Mouse (Mus musculus) naive thymus-derived CD4-positive, alpha-beta T cell, adult 2 months (primary cell): ENCODE measurements around the gene Stxbp5l.
"Not testable (repeated sequence)": the region's sequence is repeated elsewhere in the genome, so short reads cannot be mapped to it uniquely, and the experiment has no call there.

Experiments
- DNase-seq: peaks from one replicate; pipeline ENCODE4 v3.0.0-alpha.2; 2011; ENCODE audit warnings: low read depth

Stxbp5l gene

DNA sequence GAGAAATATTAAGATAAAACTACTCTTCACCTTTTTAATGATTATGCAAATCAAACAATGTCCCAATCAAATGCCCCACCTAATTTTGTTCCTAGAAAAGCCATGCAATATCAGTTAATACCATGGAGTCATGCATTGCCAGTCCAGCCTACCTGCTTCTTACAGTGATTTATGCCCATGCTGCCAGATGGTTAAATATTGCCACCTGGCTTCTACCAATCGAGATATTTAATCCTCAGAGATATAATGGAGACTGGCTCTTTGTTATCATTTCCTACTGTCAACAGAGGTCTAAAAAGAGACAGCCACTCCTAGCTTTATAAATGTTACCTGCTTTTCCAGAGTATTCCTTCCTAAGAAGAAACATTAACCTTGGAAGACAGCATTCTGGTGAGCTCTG lies 104.6 kb downstream of the Stxbp5l start:
- no peak for DNase-seq

DNA sequence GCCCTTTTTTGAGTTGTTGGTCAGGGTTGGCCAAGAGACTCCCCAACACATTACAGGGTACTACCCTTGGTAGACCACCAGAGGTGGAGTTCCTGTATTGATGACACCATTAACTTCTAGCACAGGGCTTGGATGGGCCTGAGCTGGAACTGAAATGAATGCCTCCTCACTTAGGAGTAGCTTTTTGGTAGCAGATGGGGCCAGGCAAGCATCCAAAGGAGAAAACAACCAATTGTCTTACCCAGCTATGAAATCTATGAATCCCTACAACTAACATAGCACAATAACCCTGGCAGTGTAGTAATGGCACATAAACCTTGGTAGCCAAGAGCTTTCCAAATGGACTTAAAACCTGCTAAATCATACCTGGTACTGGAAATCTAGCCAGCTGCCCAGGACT lies 111.1 kb downstream of the Stxbp5l start:
- no peak for DNase-seq

DNA sequence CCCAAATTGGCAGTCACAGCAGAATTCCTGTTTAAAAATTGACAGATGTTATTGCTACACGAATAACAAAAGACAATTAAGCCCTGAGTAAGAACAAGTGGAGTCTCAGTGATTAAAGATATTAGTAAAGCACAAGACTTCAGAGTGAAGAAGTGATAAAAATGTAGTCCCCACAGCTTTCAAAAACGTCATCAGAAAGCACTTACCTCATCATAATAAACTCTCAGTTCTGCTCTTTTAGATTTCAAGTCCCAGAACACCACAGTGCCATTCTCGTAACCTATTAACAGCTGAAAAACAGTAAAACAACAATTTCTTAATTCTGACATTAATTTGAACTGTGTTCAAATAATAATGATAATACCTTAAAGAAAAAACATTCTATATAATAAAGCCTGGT lies 123.1 kb downstream of the Stxbp5l start:
- DNase-seq = no peak

DNA sequence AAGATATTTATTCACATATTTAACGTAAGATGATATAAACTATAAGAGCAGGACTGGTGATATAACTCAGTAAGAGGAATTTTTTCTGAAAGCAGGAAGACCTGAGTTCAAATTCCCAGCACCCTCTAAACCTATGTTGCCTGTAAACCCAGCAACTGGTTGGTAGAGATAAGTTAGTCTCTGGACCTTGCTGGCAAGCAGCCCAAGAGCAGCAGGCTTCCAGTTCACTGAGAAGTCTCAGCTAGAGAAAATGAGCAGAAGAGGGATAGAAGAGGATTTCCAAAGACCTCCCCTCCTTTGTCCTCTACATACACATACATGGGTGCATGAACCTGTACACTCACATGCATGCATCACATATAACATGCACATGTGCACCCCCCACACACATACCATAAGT lies 165.6 kb downstream of the Stxbp5l start:
- DNase-seq = no peak

DNA sequence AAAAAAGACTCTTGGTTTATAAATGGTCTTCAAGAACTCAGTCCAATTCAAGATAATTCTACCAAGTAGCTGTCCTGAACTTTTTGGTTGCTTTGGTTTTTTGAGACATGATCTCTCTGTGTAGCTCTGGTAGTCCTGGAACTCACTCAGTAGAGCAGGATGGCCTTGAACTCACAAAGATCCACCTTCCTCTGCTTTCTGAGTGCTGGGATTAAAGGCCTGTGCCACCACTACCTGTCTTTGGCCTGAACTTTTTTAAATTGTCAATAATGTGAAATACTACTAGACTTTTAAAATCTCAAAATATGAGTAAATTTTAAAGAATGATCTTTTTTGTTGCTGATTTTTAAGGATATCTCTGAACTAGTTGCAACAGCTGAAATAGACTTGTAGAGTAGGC lies 176.0 kb downstream of the Stxbp5l start:
- no peak for DNase-seq

DNA sequence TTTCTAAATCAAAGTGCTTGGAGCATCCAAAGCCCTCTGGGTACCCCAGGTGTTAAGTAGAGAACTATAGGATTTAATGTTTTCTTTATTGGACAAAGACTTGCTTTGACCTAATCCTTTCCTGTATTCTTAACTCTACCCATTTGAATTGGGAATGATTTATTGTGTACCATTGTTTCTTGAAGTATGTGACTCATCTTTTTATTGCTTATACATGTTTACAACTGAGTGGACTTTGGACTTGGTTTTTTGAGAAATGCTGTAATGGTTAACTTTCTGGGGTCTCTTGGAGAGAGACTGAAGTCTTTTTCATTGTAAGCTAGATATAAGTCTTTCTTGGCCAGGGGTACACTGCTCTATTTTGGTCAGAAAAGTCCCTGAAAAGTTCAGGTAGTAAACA lies 190.6 kb downstream of the Stxbp5l start:
- DNase-seq = no peak

DNA sequence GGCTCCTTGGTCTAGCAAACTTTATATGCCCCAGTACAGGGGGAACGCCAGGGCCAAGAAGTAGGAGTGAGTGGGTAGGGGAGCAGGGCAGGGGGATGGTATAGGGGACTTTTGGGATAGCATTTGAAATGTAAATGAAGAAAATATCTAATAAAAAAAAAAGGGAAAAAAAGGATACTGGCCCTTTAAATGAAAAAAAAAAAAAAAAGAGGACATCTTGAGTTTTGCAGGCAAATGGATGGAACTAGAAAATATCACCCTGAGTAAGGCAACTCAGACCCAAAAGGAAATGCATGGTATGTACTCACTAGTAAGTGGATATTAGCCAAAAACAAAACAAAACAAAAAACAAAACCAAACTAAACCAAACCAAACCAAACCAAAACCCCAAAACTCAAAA lies 259.6 kb downstream of the Stxbp5l start:
- DNase-seq = not testable (repeated sequence)

DNA sequence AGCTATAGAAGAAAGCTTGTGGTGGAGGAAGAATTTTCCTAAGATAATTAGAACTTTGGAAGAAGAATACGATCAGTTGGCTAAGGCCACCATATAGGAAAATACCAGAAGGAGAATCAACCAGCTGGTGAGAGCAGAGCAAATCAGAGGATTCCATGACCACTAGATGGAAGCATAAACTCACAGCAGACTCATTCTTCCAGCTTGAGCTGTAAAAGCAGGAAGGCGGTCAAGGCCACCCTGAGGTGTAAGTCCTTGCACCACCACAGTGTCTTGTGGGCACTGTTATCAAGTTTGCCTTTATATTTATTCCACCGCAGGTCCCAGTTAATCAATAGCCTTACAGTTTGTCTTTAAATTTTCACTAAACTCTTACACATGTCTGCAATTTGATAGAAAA lies 275.5 kb downstream of the Stxbp5l start:
- peak; percentile 23 for DNase-seq

DNA sequence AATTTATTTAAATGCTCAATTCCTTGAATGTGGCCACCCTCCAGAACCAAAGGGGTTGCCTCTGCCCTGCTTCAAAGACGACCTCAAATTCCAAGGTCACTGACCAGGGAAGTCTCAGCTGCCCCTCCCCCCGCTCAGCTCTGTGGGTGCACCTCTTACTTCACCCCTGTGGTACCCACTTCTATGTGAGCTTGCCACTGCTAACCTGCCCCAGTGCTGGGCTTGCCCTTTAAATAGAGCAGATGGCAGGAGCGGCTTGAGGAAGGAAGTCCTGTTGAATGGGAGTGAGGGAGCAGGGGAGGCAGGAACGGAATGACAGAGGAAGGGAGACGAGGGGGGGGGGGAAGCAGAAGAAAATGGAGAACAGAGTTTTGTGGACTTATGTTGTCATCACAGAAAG lies 276.0 kb downstream of the Stxbp5l start:
- DNase-seq = no peak

DNA sequence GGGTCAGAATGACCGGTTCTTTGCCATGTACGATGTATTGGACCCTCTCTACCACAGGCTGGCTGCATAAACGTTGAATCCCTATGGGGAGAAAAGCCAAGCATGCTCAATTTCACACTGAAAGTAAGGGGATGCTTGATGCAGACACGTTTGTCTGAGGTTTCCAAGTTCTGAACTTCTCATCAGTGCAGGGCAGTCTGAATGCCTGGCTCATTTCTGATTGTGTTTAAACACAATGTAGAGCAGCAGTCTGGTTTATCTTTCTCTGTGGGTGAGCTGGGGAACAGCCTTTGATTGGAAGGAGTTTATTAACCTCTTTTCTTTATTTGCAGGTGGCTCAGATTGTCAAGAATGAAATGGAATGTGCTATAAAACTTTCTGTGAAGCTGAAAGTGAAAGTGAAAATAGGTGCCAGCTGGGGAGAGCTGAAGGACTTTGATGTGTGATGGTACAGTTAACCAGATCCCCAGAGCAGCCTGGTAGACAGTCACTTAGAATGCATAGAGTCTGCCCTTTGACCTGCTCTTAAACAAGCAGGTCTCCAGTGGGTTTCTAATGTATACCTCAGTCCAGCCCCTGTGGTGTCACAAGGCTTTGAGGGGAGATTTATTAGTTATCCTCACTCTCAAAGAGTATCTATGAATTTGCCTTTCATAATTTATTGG lies 290.5 kb downstream of the Stxbp5l start:
- peak; percentile 80 for DNase-seq

DNA sequence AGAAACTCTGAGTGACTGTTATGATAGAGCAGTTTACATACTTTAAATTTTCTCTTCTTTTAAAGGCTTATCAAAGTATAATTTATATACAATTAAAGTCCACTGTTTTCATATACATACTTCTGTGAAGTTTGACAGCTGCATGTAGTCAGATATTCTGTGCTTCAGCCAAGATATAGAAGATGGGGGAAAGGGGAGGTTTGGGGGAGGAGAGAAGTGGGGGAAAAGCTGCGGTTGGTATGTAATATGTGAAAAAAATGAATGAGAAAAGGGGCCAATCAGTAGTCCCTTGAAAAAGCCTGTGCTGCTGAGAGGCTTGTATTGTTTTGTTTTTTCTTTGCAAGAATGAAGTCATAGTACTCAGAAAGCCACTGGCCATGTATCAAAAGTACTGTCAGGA lies 295.1 kb downstream of the Stxbp5l start:
- DNase-seq = no peak

DNA sequence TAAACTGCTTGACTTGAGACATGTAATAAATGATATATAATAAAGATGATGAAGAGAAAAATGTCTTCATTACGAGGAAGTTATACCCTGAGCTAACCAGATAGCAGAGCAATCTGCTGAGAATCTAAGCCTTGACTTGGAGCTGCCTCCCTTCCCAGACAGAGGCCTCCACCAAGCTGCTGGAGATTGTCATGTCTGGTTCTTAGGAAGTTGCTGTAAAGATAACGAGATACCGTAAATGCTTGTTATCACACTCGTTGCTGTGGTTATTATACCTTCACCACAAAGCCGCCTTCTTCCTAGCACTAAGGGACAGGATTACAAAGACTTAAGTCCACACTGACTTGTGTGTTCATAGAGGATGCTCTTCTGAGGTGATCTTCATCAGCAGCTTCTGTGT lies 312.4 kb downstream of the Stxbp5l start:
- DNase-seq = no peak
